ENCODE assay signal across 20 mouse cellular contexts in the genomic region with DNA sequence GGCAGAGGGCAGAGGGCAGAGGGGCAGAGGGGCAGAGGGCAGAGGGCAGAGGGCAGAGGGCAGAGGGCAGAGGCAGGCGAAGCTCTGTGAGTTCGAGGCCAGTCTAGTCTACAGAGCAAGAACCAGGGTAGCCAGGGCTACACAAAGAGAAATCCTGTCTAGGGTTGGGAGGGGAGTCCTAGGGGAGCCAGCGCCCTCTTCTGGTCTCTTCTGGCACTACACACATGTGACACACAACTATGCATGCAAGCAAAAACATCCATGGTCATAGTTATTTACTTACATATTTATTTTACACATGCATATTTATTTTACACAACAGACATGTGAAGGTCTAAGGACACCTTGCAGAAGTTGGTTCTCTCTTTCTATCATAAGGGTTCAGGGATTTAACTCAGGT. TPM values are rescaled to one million over a fixed set of nuclear protein-coding genes. Genes with fewer than 3 reads are reported as not detected.
A peak's percentile ranks its signal among the peaks of the same experiment; 100 is the strongest.
DNase-seq lines count a peak whose midpoint lies in the region; ATAC-seq and TF ChIP-seq lines count a peak whose summit lies in the region.
"Had no signal": no experiment of that assay in that cellular context is flagged by ENCODE, and none has a peak within 500 bp of the region (broad histone marks: within the 10 kb centered on the region; RNA-seq: fewer than 3 reads in every experiment).

No protein-coding gene starts in this region.

- H3K27me3 ChIP-seq in heart, adult 2 months (ENCODE audit: control insufficient read depth, insufficient read depth, low read length), result no peaks in the 10 kb centered on the region
- H3K27me3 ChIP-seq in liver, embryonic 14.5 days (ENCODE audit: control insufficient read depth, insufficient read depth, low read length), result no peaks in the 10 kb centered on the region
- H3K27me3 ChIP-seq: embryonic facial prominence, embryonic 13.5 days; hindbrain, embryonic 15.5 days; kidney, embryonic 15.5 days; stomach, embryonic 15.5 days had no signal

- no peak for ATAC-seq in liver, embryonic 14.5 days (ENCODE audit: insufficient read depth)
- ATAC-seq: activated CD4-positive, CD25-positive, alpha-beta regulatory T cell, adult 4 months had no signal

- no peaks in the 10 kb centered on the region for H3K36me3 ChIP-seq in heart, adult 2 months (ENCODE audit: control insufficient read depth, insufficient read depth, low read length)
- no peaks in the 10 kb centered on the region for H3K36me3 ChIP-seq in liver, embryonic 14.5 days (replicated peaks; ENCODE audit: control insufficient read depth, insufficient read depth, low read depth)
- H3K36me3 ChIP-seq: heart, embryonic 15.5 days; hindbrain, embryonic 15.5 days; stomach, embryonic 15.5 days had no signal

- 88% methylated on average over 3 of the region's 3 CpGs for WGBS in heart, adult 2 months
- WGBS in liver, embryonic 14.5 days (ENCODE audit: insufficient replicate concordance), result 73% methylated on average over 3 of the region's 3 CpGs

- no peaks in the 10 kb centered on the region for H3K79me2 ChIP-seq in heart, adult 2 months (replicated peaks; ENCODE audit: control insufficient read depth, insufficient read depth, low read length)

- intact Hi-C loops in heart, adult 2 months (cut with DNase I), result no loop called here
- intact Hi-C loops in heart, postnatal 10 days (cut with DNase I), result no loop called here
- intact Hi-C loops in left cerebral cortex, postnatal 25 days (cut with DNase I), result no loop called here

- no peak for DNase-seq in heart, adult 2 months
- no peak for DNase-seq in heart, postnatal 10 days
- no peak for DNase-seq in liver, embryonic 14.5 days (ENCODE audit: low read depth in 3 of 3, low spot score in 3 of 3)
- no peak for DNase-seq in liver
- peak; percentile 17 to 27 for DNase-seq in B cell, adult 2 months
- peak; percentile 70 for DNase-seq in R1 (ENCODE audit: low read depth, low spot score)
- DNase-seq in left cerebral cortex, postnatal 25 days (ENCODE audit: low spot score in 2 of 2), result no peak
- DNase-seq in embryo, embryonic 10 days (ENCODE audit: low spot score), result no peak
- DNase-seq: adrenal gland, postnatal 36 days; cerebellum, postnatal 25 days; heart, adult 11 months had no signal

- TF ChIP-seq CTCF in heart, adult 2 months (IDR thresholded peaks at IDR 0.05), result peak; percentile 32
- peak; percentile 50 for TF ChIP-seq CTCF in liver, embryonic 14.5 days (IDR thresholded peaks at IDR 0.05; ENCODE audit: low read depth)

- H3K4me3 ChIP-seq in heart, adult 2 months, result no peak overlapping the region
- no peak overlapping the region for H3K4me3 ChIP-seq in liver, embryonic 14.5 days (ENCODE audit: insufficient read depth in 1 of 2, low read depth in 2 of 2, low read length in 2 of 2)
- H3K4me3 ChIP-seq: embryonic facial prominence, embryonic 13.5 days; forebrain, embryonic 10.5 days; heart, embryonic 15.5 days; hindbrain, embryonic 15.5 days; kidney, embryonic 15.5 days; midbrain, embryonic 10.5 days; stomach, embryonic 15.5 days had no signal

- no peak overlapping the region for H3K27ac ChIP-seq in heart, adult 2 months
- H3K27ac ChIP-seq in liver, embryonic 14.5 days, result no peak overlapping the region
- H3K27ac ChIP-seq: embryonic facial prominence, embryonic 13.5 days; kidney, embryonic 15.5 days; stomach, embryonic 15.5 days had no signal

- H3K4me2 ChIP-seq in liver, embryonic 14.5 days (ENCODE audit: low read depth), result no peak overlapping the region
- H3K4me2 ChIP-seq: embryonic facial prominence, embryonic 13.5 days; heart, embryonic 15.5 days; hindbrain, embryonic 15.5 days; kidney, embryonic 15.5 days; liver, embryonic 11.5 days; stomach, embryonic 15.5 days had no signal

- H3K9ac ChIP-seq in heart, adult 2 months (ENCODE audit: low read depth, low read length), result no peak overlapping the region
- no peak overlapping the region for H3K9ac ChIP-seq in liver, embryonic 14.5 days (replicated peaks)
- H3K9ac ChIP-seq: embryonic facial prominence, embryonic 13.5 days; heart, embryonic 15.5 days; hindbrain, embryonic 15.5 days; kidney, embryonic 15.5 days; stomach, embryonic 15.5 days had no signal

- no peaks in the 10 kb centered on the region for H3K4me1 ChIP-seq in heart, adult 2 months (ENCODE audit: control insufficient read depth, insufficient read depth, low read length)
- no peaks in the 10 kb centered on the region for H3K4me1 ChIP-seq in liver, embryonic 14.5 days (replicated peaks; ENCODE audit: control insufficient read depth in 2 of 2, insufficient read depth in 2 of 2, low read length in 1 of 2)

- no peak for TF ChIP-seq EP300 in heart, adult 2 months (IDR thresholded peaks at IDR 0.05; ENCODE audit: insufficient read depth, low read depth, low read length)
- no peak for TF ChIP-seq EP300 in liver, embryonic 14.5 days (IDR thresholded peaks at IDR 0.05; ENCODE audit: low read depth)

- TF ChIP-seq POLR2A in heart, adult 2 months (IDR thresholded peaks at IDR 0.05; ENCODE audit: insufficient read depth, low read depth, low read length), result no peak

- no peaks in the 10 kb centered on the region for H3K9me3 ChIP-seq in liver, embryonic 14.5 days (ENCODE audit: control insufficient read depth, low read length)
- H3K9me3 ChIP-seq: forebrain, embryonic 10.5 days; heart, embryonic 15.5 days; hindbrain, embryonic 15.5 days; kidney, embryonic 15.5 days; stomach, embryonic 15.5 days had no signal

RNA-seq across cellular contexts. Expression of a gene that starts 5.5 kb away (rescaled TPM):
- total RNA-seq in heart, adult 2 months (2021), result 1 to 10 TPM; 1.4 to 1.5 TPM
- polyA plus RNA-seq in heart, adult 2 months (2012; rRNA removed), result 2.0 and 4.9 TPM in 2 replicates
- 1 to 10 TPM; 2.5 to 2.6 TPM for total RNA-seq in heart, postnatal 10 days (2021)
- 0.06 and 0.07 TPM in 2 replicates for polyA plus RNA-seq in liver, embryonic 14.5 days (2012; rRNA removed)
- polyA plus RNA-seq in liver, embryonic 14.5 days (2014; fragmentation: Nextera tagmentation; extraction: Ambion mirVana), result 0.20 TPM in 1 of 2 replicates, not detected in the other
- total RNA-seq in left cerebral cortex, postnatal 25 days (2021), result 1 to 10 TPM; 3.0 to 3.3 TPM
- polyA plus RNA-seq: activated CD4-positive, CD25-positive, alpha-beta regulatory T cell, adult 4 months had no signal

RNA-seq across cellular contexts. Expression of a gene that starts 12.4 kb away (rescaled TPM):
- total RNA-seq in heart, adult 2 months (2021), result 1 to 10 TPM in 1 of 2 experiments, under 1 TPM in 1; 0.68 to 1.1 TPM
- polyA plus RNA-seq in heart, adult 2 months (2012; rRNA removed), result 0.98 and 1.1 TPM in 2 replicates
- total RNA-seq in heart, postnatal 10 days (2021), result under 1 TPM; 0.74 to 0.93 TPM
- polyA plus RNA-seq in liver, embryonic 14.5 days (2012; rRNA removed), result 0.93 and 1.1 TPM in 2 replicates
- 1.0 and 1.3 TPM in 2 replicates for polyA plus RNA-seq in liver, embryonic 14.5 days (2014; fragmentation: Nextera tagmentation; extraction: Ambion mirVana)
- total RNA-seq in left cerebral cortex, postnatal 25 days (2021), result under 1 TPM; 0.30 to 0.34 TPM
- polyA plus RNA-seq: activated CD4-positive, CD25-positive, alpha-beta regulatory T cell, adult 4 months had no signal

RNA-seq across cellular contexts. Expression of a gene that starts 40.0 kb away (rescaled TPM):
- 10 to 100 TPM; 42.9 to 56.6 TPM for total RNA-seq in heart, adult 2 months (2021)
- polyA plus RNA-seq in heart, adult 2 months (2012; rRNA removed), result 62.4 and 77.0 TPM in 2 replicates
- 10 to 100 TPM; 33.7 to 37.2 TPM for total RNA-seq in heart, postnatal 10 days (2021)
- 14.6 and 14.7 TPM in 2 replicates for polyA plus RNA-seq in liver, embryonic 14.5 days (2012; rRNA removed)
- polyA plus RNA-seq in liver, embryonic 14.5 days (2014; fragmentation: Nextera tagmentation; extraction: Ambion mirVana), result 18.4 and 20.1 TPM in 2 replicates
- 10 to 100 TPM; 12.0 to 13.5 TPM for total RNA-seq in left cerebral cortex, postnatal 25 days (2021)

RNA-seq across cellular contexts. Expression of a gene that starts 42.8 kb away (rescaled TPM):
- 1 to 10 TPM; 4.9 to 5.6 TPM for total RNA-seq in heart, adult 2 months (2021)
- polyA plus RNA-seq in heart, adult 2 months (2012; rRNA removed), result 5.4 and 5.7 TPM in 2 replicates
- 1 to 10 TPM; 9.9 to 10.0 TPM for total RNA-seq in heart, postnatal 10 days (2021)
- polyA plus RNA-seq in liver, embryonic 14.5 days (2012; rRNA removed), result 11.1 and 11.2 TPM in 2 replicates
- 11.6 and 14.1 TPM in 2 replicates for polyA plus RNA-seq in liver, embryonic 14.5 days (2014; fragmentation: Nextera tagmentation; extraction: Ambion mirVana)
- total RNA-seq in left cerebral cortex, postnatal 25 days (2021), result 10 to 100 TPM; 13.9 to 15.6 TPM

Comparison
In these comparisons a context has a peak if more than half of its experiments do, and no peak if none do; other contexts are left out.
1. DNase-seq: peak in B cell, adult 2 months (2 of 2) and R1 (single experiment); none in heart, adult 2 months (0 of 2), heart, postnatal 10 days (0 of 2), liver, embryonic 14.5 days (0 of 3), liver (single experiment), left cerebral cortex, postnatal 25 days (0 of 2) and embryo, embryonic 10 days (single experiment).